Mouse (Mus musculus) kidney, postnatal 4 days (tissue): Measurements from ENCODE around the gene Marveld1.
A peak's percentile ranks its signal among the peaks of the same experiment; 100 is the strongest.

ENCODE experiments used
- DNase-seq, 2 experiments: peaks; one replicate each; pipeline ENCODE4 v3.0.0; 2021; ENCODE audit warnings: mixed read lengths in 2 of 2

Gene Marveld1

GRCm38 (mm10) chr19:42147170-42147768 is at the start of gene Marveld1:
Gene Marveld1 (plus strand): TSS chr19:42147400.
- DNase-seq = peak; percentile 85 to 91

- DNase-seq = no peak
Measured at GRCm38 (mm10) chr19:42099406-42099805, 47.8 kb upstream of the Marveld1 start.

- DNase-seq = no peak
Measured at GRCm38 (mm10) chr19:42104681-42105080, 42.5 kb upstream of the Marveld1 start.

GRCm38 (mm10) chr19:42115783-42116335 is 31.3 kb upstream of the Marveld1 start:
- no peak for DNase-seq

- DNase-seq = no peak
Measured at GRCm38 (mm10) chr19:42118142-42118541, 29.1 kb upstream of the Marveld1 start.

- no peak for DNase-seq
Measured at GRCm38 (mm10) chr19:42118596-42118995, 28.6 kb upstream of the Marveld1 start.

- no peak for DNase-seq
Measured at GRCm38 (mm10) chr19:42120451-42120850, 26.7 kb upstream of the Marveld1 start.

- no peak for DNase-seq
Measured at GRCm38 (mm10) chr19:42124684-42125083, 22.5 kb upstream of the Marveld1 start.

- DNase-seq = no peak
Measured at GRCm38 (mm10) chr19:42125501-42126218, 21.5 kb upstream of the Marveld1 start.

GRCm38 (mm10) chr19:42126219-42126605 is 21.0 kb upstream of the Marveld1 start:
- no peak for DNase-seq

GRCm38 (mm10) chr19:42127024-42127423 is 20.2 kb upstream of the Marveld1 start:
- DNase-seq = no peak

GRCm38 (mm10) chr19:42128052-42128740 is 19.0 kb upstream of the Marveld1 start:
- DNase-seq = no peak

GRCm38 (mm10) chr19:42128787-42129508 is 18.3 kb upstream of the Marveld1 start, which contains the start of gene Avpi1:
Gene Avpi1 (minus strand): TSS chr19:42129059.
- peak; percentile 97 to 98 for DNase-seq

- DNase-seq = no peak
Measured at GRCm38 (mm10) chr19:42129509-42130293, 17.5 kb upstream of the Marveld1 start.

GRCm38 (mm10) chr19:42130294-42130606 is 16.9 kb upstream of the Marveld1 start:
- no peak for DNase-seq

GRCm38 (mm10) chr19:42131101-42131500 is 16.1 kb upstream of the Marveld1 start:
- DNase-seq = no peak

- DNase-seq = no peak
Measured at GRCm38 (mm10) chr19:42135070-42135469, 12.1 kb upstream of the Marveld1 start.

- no peak for DNase-seq
Measured at GRCm38 (mm10) chr19:42136126-42136525, 11.1 kb upstream of the Marveld1 start.

- DNase-seq = no peak
Measured at GRCm38 (mm10) chr19:42137167-42137672, 10.0 kb upstream of the Marveld1 start.

- DNase-seq = no peak
Measured at GRCm38 (mm10) chr19:42138517-42139285, 8.5 kb upstream of the Marveld1 start.
